Mouse (Mus musculus) small intestine, adult 2 months (tissue): ENCODE data around the gene Dennd4c.

Source experiments
- CTCF ChIP-seq: fragments of 200-500 bp; IDR thresholded peaks from 2 replicates; pipeline ENCODE4 v1.5.1; 2012; ENCODE audit warnings: low read depth, mild to moderate bottlenecking, control low read depth, inconsistent platforms, low read length, moderate library complexity, mixed read lengths; ENCODE audit not compliant: insufficient replicate concordance, insufficient read length; ENCODE audit errors: extremely low read depth
- POLR2A ChIP-seq: fragments of 200-500 bp; IDR thresholded peaks from 2 replicates; pipeline ENCODE4 v1.6.1; 2012; ENCODE audit warnings: low read depth, mild to moderate bottlenecking, control low read depth, inconsistent platforms, low read length, moderate library complexity

DNA sequence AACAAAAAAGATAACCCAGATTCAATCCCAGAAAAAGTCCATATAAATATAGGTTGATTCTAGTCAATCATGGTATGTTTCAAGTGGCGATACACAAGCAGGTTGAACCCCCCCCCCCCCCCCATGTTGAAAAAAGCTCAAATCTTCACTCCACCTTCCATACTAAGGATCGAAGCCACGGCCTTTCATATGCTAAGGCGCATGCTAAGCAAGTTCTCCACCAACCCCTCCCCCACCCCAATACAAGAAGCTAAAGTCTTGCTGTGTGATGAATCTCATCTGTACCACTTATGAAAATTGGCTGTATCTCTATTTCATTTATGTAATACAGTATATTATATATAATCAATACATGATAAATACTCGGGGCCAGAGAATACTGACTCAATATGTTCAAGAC lies 22.2 kb upstream of the Dennd4c start:
- TF ChIP-seq CTCF (no peak), POLR2A (no peak)
